Mouse (Mus musculus): ENCODE measurements around the gene Itga1. TPM values are rescaled to one million over a fixed set of nuclear protein-coding genes. Genes with fewer than 3 reads are reported as not detected.

Gene Itga1
- polyA plus RNA-seq, 1 experiment from 2014 or later = 36.7 TPM

GRCm38 (mm10) chr13:115090069-115090976 is 11.4 kb downstream of the Itga1 start, which contains the start of gene Pelo:
Pelo (minus strand) TSS chr13:115090186.
- Histone ChIP-seq H3K9me3 (ENCODE audit: low read depth, low read length) (no peaks in the 10 kb centered on the region), H3K27ac (ENCODE audit: low read depth) (peak within 1 kb of the TSS; percentile 93), H3K4me3 (ENCODE audit: low read depth, low read length) (peak within 1 kb of the TSS; percentile 69), H3K4me1 (ENCODE audit: insufficient read depth) (peaks cover 12% of the 10 kb centered on the region), H3K36me3 (ENCODE audit: insufficient read depth) (peaks cover 19% of the 10 kb centered on the region), H3K9ac (peak within 1 kb of the TSS; percentile 77), H3K27me3 (ENCODE audit: insufficient read depth, low read length) (no peaks in the 10 kb centered on the region), H3K4me2 (peak within 1 kb of the TSS; percentile 97)
- under 1% methylated on average over 60 of the region's 60 CpGs for WGBS
- ATAC-seq (ENCODE audit: insufficient read depth) (peak; percentile 95), DNase-seq (peak; percentile 97)
- TF ChIP-seq CTCF (IDR thresholded peaks at IDR 0.05; ENCODE audit: low read depth) = no peak

GRCm38 (mm10) chr13:115089395-115090025 is 12.3 kb downstream of the Itga1 start:
- 4% methylated on average over 34 of the region's 35 CpGs for WGBS
- peaks cover 19% of the 10 kb centered on the region for H3K36me3 ChIP-seq (ENCODE audit: insufficient read depth)

DNA sequence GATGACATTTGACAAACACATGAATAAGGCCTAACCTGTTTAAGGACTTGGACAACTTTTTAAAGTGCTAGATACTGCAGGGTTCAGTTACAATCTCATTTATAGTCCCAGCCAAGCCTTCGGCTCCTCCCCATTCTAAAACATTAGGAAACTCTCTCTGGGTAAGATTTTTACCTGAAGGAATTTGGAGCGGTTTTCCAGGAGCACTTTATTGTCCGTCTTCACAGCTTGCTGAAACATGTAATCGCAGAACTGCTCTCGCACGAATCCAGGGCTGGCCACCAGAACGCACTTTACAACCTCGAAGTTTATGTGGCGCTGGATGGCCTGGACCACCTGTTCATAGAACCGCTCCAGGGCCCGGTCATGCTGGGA is 12.8 kb downstream of the Itga1 start:
- Histone ChIP-seq H3K4me3 (ENCODE audit: low read depth, low read length) (peak overlapping the region; percentile 69), H3K4me1 (ENCODE audit: insufficient read depth) (peaks cover 11% of the 10 kb centered on the region; the same call in 1 of the 2 replicates), H3K36me3 (ENCODE audit: insufficient read depth) (peaks cover 19% of the 10 kb centered on the region), H3K27me3 (ENCODE audit: insufficient read depth, low read length) (no peaks in the 10 kb centered on the region), H3K9me3 (ENCODE audit: low read depth, low read length) (no peaks in the 10 kb centered on the region), H3K4me2 (peak overlapping the region; percentile 97), H3K9ac (peak overlapping the region; percentile 77), H3K27ac (ENCODE audit: low read depth) (no peak overlapping the region)
- ATAC-seq (ENCODE audit: insufficient read depth) (no peak), DNase-seq (no peak)
- 53% methylated on average over 11 of the region's 11 CpGs for WGBS
- no peak for TF ChIP-seq CTCF (IDR thresholded peaks at IDR 0.05; ENCODE audit: low read depth)

More at GRCm38 (mm10) chr13:115089395-115090025, 12.3 kb downstream of the Itga1 start:
- H3K27me3 ChIP-seq (ENCODE audit: insufficient read depth, low read length) = no peaks in the 10 kb centered on the region
- TF ChIP-seq CTCF (IDR thresholded peaks at IDR 0.05; ENCODE audit: low read depth) = no peak
- peak; percentile 46 for DNase-seq
- H3K4me1 ChIP-seq (ENCODE audit: insufficient read depth) = peaks cover 11% of the 10 kb centered on the region; the same call in 1 of the 2 replicates
- no peaks in the 10 kb centered on the region for H3K9me3 ChIP-seq (ENCODE audit: low read depth, low read length)
- peak overlapping the region; percentile 77 for H3K9ac ChIP-seq
- peak overlapping the region; percentile 97 for H3K4me2 ChIP-seq
- H3K4me3 ChIP-seq (ENCODE audit: low read depth, low read length) = peak overlapping the region; percentile 69
- peak overlapping the region; percentile 93 for H3K27ac ChIP-seq (ENCODE audit: low read depth)
- peak; percentile 47 for ATAC-seq (ENCODE audit: insufficient read depth)

DNA sequence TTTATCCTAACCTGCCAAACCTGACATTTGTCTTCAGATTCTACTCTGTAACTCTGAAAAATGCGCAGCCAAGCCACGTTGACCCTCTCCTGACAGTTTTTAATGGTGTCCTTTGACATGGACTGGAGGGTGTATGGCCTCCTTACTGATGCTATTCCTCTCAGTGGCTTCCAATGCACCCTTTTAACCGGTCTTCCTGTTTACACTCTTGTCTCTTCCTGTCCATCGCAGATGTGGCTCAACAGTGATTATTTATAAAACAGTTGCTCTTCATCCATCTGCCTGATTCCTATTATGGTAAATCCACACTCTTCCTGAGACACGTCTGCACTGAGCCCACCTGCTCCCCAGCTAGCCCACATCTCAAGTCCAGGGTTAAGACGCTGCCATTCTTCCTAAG is 15.8 kb downstream of the Itga1 start:
- peaks cover 8% of the 10 kb centered on the region; the same call in 1 of the 2 replicates for H3K4me1 ChIP-seq (ENCODE audit: insufficient read depth)
- H3K27me3 ChIP-seq (ENCODE audit: insufficient read depth, low read length) = no peaks in the 10 kb centered on the region
- DNase-seq (no peak), ATAC-seq (ENCODE audit: insufficient read depth) (no peak)
- no peak overlapping the region for H3K9ac ChIP-seq
- 56% methylated on average over 6 of the region's 6 CpGs for WGBS
- no peak overlapping the region for H3K4me3 ChIP-seq (ENCODE audit: low read depth, low read length)
- peaks cover 24% of the 10 kb centered on the region for H3K36me3 ChIP-seq (ENCODE audit: insufficient read depth)
- H3K27ac ChIP-seq (ENCODE audit: low read depth) = no peak overlapping the region
- TF ChIP-seq CTCF (IDR thresholded peaks at IDR 0.05; ENCODE audit: low read depth) = no peak
- no peaks in the 10 kb centered on the region for H3K9me3 ChIP-seq (ENCODE audit: low read depth, low read length)
- H3K4me2 ChIP-seq = no peak overlapping the region

DNA sequence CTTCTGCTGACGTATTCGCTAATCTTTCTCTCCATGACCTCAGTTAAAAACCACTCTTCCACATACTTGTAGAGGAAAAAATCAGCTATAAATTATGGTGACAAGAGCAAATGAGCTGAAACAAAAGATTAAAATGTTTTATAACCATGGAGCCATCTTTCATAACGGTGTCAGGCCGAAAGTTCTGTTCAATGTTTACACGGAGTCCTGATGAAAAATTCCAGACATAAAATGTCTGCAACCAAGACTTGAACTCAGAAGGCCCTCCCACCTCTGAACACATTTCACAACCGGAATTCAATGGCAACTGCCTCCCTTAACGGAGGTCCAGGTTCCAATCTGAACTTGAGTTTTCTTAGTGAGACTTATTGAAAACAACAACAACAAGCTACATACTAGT is 19.4 kb downstream of the Itga1 start:
- H3K4me2 ChIP-seq = no peak overlapping the region
- WGBS = 61% methylated on average over 7 of the region's 7 CpGs
- no peak for DNase-seq
- H3K27me3 ChIP-seq (ENCODE audit: insufficient read depth, low read length) = no peaks in the 10 kb centered on the region
- no peak overlapping the region for H3K9ac ChIP-seq
- H3K9me3 ChIP-seq (ENCODE audit: low read depth, low read length) = no peaks in the 10 kb centered on the region
- peaks cover 12% of the 10 kb centered on the region; the same call in 1 of the 2 replicates for H3K36me3 ChIP-seq (ENCODE audit: insufficient read depth)
- no peak for ATAC-seq (ENCODE audit: insufficient read depth)
- H3K4me1 ChIP-seq (ENCODE audit: insufficient read depth) = peaks cover 8% of the 10 kb centered on the region
- TF ChIP-seq CTCF (IDR thresholded peaks at IDR 0.05; ENCODE audit: low read depth) = no peak
- no peak overlapping the region for H3K27ac ChIP-seq (ENCODE audit: low read depth)
- H3K4me3 ChIP-seq (ENCODE audit: low read depth, low read length) = no peak overlapping the region

DNA sequence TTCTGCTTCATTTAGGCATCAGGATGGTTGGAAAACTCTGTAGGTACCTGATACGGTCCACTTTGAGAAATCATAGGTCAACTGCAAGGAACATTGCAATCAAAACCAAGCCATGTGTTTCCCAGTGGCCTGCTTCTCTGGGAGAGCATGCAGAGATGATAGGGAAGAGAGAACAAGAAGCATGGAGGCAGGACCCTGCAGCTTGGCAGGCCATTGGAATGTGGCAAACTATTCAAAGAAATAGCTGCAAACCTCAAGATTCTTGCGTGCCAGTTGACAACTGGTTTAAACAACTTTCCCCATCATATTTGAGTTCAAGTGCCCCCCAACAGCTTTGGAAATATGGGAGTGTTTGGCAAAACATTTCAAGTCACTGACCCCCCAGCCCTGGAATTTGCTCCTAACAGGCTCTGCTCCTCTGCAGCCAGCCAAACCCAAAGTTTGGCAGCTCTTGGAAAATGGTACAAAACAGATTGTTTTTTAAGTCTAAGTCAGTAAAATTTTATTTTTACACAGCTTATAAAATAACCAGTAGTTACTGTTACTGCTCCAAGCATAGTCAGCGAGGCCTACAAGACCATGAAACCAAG is 21.7 kb downstream of the Itga1 start:
- Histone ChIP-seq H3K9me3 (ENCODE audit: low read depth, low read length) (no peaks in the 10 kb centered on the region), H3K36me3 (ENCODE audit: insufficient read depth) (0 out of 2 replicates have a peak, but pooled peaks cover 6% of the 10 kb centered on the region), H3K27me3 (ENCODE audit: insufficient read depth, low read length) (no peaks in the 10 kb centered on the region), H3K27ac (ENCODE audit: low read depth) (no peak overlapping the region), H3K9ac (no peak overlapping the region), H3K4me2 (no peak overlapping the region), H3K4me3 (ENCODE audit: low read depth, low read length) (no peak overlapping the region), H3K4me1 (ENCODE audit: insufficient read depth) (peaks cover 8% of the 10 kb centered on the region)
- WGBS = 71% methylated on average over 3 of the region's 3 CpGs
- no peak for DNase-seq
- no peak for TF ChIP-seq CTCF (IDR thresholded peaks at IDR 0.05; ENCODE audit: low read depth)
- ATAC-seq (ENCODE audit: insufficient read depth) = no peak

All from lung, embryonic 14.5 days (tissue).